Mouse (Mus musculus) liver, embryonic 12.5 days (tissue): ENCODE data around the gene Uqcc3. TPM values are rescaled to one million over a fixed set of nuclear protein-coding genes. Genes with fewer than 3 reads are reported as not detected.
"Not testable (repeated sequence)": the region's sequence is repeated elsewhere in the genome, so short reads cannot be mapped to it uniquely, and the experiment has no call there.

Experiments used
- ATAC-seq: fragments of 200-750 bp; cut with Nextera tagmentation; 2 replicates; pipeline ENCODE4 v1.8.0; 2017; ENCODE audit warnings: moderate number of reproducible peaks, mild to moderate bottlenecking, moderate library complexity
- H3K27ac ChIP-seq: fragments of 300-500 bp; sonication (generic); 2 replicates; pipeline ENCODE4 v1.5.1; 2016; ENCODE audit warnings: mild to moderate bottlenecking
- H3K27me3 ChIP-seq: fragments of 300-500 bp; sonication (generic); replicated peaks from 2 replicates; pipeline ENCODE4 v1.6.1; 2016; ENCODE audit warnings: mild to moderate bottlenecking, moderate library complexity
- H3K36me3 ChIP-seq: fragments of 300-500 bp; sonication (generic); 2 replicates; pipeline ENCODE4 v1.6.1; 2016; ENCODE audit warnings: mild to moderate bottlenecking, moderate library complexity
- H3K4me1 ChIP-seq: fragments of 300-500 bp; sonication (generic); 2 replicates; pipeline ENCODE4 v1.6.1; 2016
- H3K4me2 ChIP-seq: fragments of 300-500 bp; sonication (generic); 2 replicates; pipeline ENCODE4 v1.6.1; 2016; ENCODE audit warnings: mild to moderate bottlenecking, moderate library complexity
- H3K4me3 ChIP-seq: fragments of 300-500 bp; sonication (generic); 2 replicates; pipeline ENCODE4 v1.5.1; 2016; ENCODE audit warnings: mild to moderate bottlenecking, moderate library complexity
- H3K9ac ChIP-seq: fragments of 300-500 bp; sonication (generic); 2 replicates; pipeline ENCODE4 v1.6.1; 2016; ENCODE audit warnings: mild to moderate bottlenecking, moderate library complexity
- H3K9me3 ChIP-seq: fragments of 300-500 bp; sonication (generic); replicated peaks from 2 replicates; pipeline ENCODE4 v1.6.1; 2016; ENCODE audit warnings: mild to moderate bottlenecking, moderate library complexity
- WGBS: fragments of 180-500 bp; shearing (Covaris S2); methylation state at CpG from one replicate; pipeline ENCODE4 v1.1.7; 2016; ENCODE audit not compliant: insufficient replicate concordance; 5-methylcytosine and 5-hydroxymethylcytosine counted together
- polyA plus RNA-seq: library from polyadenylated mRNA; unstranded; fragments of >200 nt; fragmentation: Nextera tagmentation; extraction: Ambion mirVana; gene quantifications from 2 replicates; pipeline ENCODE4 v1.2.1, GENCODE M21; 2016

Gene Uqcc3
- polyA plus RNA-seq, 1 experiment from 2014 or later, result 40.6 TPM

- H3K4me3 ChIP-seq, result no peak overlapping the region
- ATAC-seq, result no peak
- peaks cover 36% of the 10 kb centered on the region for H3K4me1 ChIP-seq
- no peak overlapping the region for H3K9ac ChIP-seq
- 74% methylated on average over 6 of the region's 6 CpGs for WGBS
- no peak overlapping the region for H3K27ac ChIP-seq
- no peak overlapping the region for H3K4me2 ChIP-seq
- H3K9me3 ChIP-seq, result no peaks in the 10 kb centered on the region
- H3K27me3 ChIP-seq, result no peaks in the 10 kb centered on the region
- H3K36me3 ChIP-seq, result peaks cover 49% of the 10 kb centered on the region
These were observed 37.8 kb downstream of the Uqcc3 start for GRCm38 (mm10) chr19:8842961-8843360.

DNA sequence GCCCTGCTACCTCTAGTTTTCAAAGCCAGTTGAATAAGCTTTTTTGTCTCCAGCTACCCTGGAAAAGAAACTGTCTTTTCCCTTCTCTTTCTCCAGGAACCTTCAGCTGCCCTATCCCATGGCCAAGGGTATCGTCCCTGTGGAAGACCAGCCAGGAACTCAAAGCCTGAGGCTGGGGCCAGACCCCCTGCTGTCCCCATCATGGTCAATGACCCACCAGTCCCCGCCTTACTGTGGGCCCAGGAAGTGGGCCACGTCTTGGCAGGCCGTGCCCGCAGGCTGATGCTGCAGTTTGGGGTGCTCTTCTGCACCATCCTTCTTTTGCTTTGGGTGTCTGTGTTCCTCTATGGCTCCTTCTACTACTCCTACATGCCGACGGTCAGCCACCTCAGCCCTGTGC, 39.7 kb downstream of the Uqcc3 start:
- 74% methylated on average over 7 of the region's 7 CpGs for WGBS

GRCm38 (mm10) chr19:8839908-8840791, 40.6 kb downstream of the Uqcc3 start:
- Histone ChIP-seq H3K4me3 (peak overlapping the region; percentile 67), H3K27me3 (no peaks in the 10 kb centered on the region), H3K9me3 (no peaks in the 10 kb centered on the region), H3K27ac (peak overlapping the region; percentile 61), H3K4me2 (peak overlapping the region; percentile 85), H3K4me1 (peaks cover 43% of the 10 kb centered on the region), H3K36me3 (peaks cover 36% of the 10 kb centered on the region), H3K9ac (peak overlapping the region; percentile 78)
- peak; percentile 77 for ATAC-seq
- WGBS, result 25% methylated on average over 29 of the region's 29 CpGs

More for the DNA sequence above, 39.7 kb downstream of the Uqcc3 start:
- Histone ChIP-seq H3K4me2 (peak overlapping the region; percentile 85), H3K27ac (peak overlapping the region; percentile 61; the same call in 1 of the 2 replicates), H3K36me3 (peaks cover 34% of the 10 kb centered on the region), H3K4me1 (peaks cover 43% of the 10 kb centered on the region), H3K9me3 (no peaks in the 10 kb centered on the region), H3K9ac (peak overlapping the region; percentile 78), H3K4me3 (peak overlapping the region; percentile 67), H3K27me3 (no peaks in the 10 kb centered on the region)
- no peak for ATAC-seq

DNA sequence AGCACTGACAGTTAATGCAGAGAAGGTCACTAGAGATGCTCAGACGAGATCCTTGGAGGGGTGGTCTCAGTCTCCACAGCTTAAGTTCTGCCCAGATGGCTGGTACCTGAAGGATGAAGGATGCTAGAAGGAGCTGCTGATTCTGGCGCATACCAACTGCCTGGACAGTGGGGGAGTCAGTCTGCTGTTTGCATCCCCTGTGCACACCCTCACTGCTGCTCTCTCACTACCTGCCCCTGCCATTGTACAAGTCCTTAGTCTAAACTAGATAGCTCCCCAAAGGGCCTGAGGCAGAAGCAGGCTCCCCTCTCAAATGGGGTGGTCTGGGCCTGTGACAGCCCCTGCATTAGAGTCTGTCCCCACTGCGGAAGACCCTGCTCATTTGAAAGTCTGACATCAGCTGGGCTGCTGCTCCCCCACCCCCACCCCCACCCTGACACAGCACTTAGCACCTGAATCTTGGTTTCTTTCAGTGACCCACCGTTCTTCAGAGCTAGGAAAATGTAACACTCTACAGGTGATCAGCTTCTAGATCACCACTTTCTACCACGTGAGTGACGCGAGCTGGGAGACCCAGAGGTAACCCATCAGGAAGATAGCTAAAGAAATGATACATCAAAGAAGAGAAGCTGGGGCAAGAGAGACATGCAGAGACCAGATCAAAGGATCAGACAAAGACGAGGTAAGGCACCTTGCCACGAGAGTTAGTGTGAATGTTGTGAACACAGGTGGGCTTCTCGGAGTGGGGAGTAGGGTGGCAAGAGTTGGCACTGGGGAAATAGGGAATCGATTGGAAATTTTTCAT, 41.4 kb downstream of the Uqcc3 start, which contains the start of gene Gng3:
Gene Gng3, minus strand, starts transcription at position 92 of the 805 bp plus-strand sequence.
- H3K9me3 ChIP-seq, result no peaks in the 10 kb centered on the region
- H3K36me3 ChIP-seq, result peaks cover 41% of the 10 kb centered on the region
- no peak for ATAC-seq
- peak within 1 kb of the TSS; percentile 79 for H3K9ac ChIP-seq
- WGBS, result 78% methylated on average over 11 of the region's 11 CpGs
- peak within 1 kb of the TSS; percentile 92 for H3K27ac ChIP-seq
- peak within 1 kb of the TSS; percentile 93 for H3K4me2 ChIP-seq
- H3K27me3 ChIP-seq, result no peaks in the 10 kb centered on the region
- H3K4me1 ChIP-seq, result peaks cover 43% of the 10 kb centered on the region
- H3K4me3 ChIP-seq, result peak within 1 kb of the TSS; percentile 69

DNA sequence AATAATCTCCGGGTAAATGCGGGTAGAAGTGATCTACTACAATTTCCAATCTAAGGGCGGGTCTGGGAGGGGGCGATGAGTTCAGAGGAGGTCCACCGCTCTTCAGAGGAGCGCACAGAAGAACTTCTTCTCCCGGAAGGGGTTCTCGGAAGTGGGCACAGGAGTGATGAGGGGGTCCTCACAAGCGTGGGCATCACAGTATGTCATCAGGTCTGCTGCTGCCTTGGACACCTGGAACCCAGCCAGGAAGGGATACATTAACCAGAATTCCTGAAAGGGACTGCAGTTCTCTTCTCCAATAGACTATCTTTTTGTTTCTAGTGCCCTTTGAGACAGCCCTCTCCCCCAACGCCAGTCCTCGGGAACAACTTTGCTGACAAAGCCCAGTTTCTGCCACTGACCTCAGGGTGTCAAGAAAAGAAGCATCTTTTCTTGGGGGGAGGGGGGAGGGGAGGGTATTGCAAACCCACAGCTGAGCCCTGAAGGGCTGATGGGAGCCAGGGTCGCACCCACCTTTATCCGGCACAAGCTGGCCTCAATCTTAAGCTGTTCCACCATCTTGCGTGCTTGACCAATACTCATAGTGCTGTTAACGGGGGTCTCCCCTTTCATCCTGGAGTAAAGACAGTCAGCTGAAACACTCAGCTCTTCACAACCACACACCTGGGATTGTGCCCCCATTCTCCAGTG, 42.5 kb downstream of the Uqcc3 start:
- H3K4me3 ChIP-seq, result peak overlapping the region; percentile 69
- peaks cover 49% of the 10 kb centered on the region for H3K36me3 ChIP-seq
- 24% methylated on average over 15 of the region's 15 CpGs for WGBS
- ATAC-seq, result peak; percentile 9; the same call in 1 of the 2 replicates
- peak overlapping the region; percentile 93 for H3K4me2 ChIP-seq
- H3K9me3 ChIP-seq, result no peaks in the 10 kb centered on the region
- H3K27me3 ChIP-seq, result no peaks in the 10 kb centered on the region
- H3K4me1 ChIP-seq, result peaks cover 43% of the 10 kb centered on the region
- H3K27ac ChIP-seq, result peak overlapping the region; percentile 92
- H3K9ac ChIP-seq, result peak overlapping the region; percentile 79

DNA sequence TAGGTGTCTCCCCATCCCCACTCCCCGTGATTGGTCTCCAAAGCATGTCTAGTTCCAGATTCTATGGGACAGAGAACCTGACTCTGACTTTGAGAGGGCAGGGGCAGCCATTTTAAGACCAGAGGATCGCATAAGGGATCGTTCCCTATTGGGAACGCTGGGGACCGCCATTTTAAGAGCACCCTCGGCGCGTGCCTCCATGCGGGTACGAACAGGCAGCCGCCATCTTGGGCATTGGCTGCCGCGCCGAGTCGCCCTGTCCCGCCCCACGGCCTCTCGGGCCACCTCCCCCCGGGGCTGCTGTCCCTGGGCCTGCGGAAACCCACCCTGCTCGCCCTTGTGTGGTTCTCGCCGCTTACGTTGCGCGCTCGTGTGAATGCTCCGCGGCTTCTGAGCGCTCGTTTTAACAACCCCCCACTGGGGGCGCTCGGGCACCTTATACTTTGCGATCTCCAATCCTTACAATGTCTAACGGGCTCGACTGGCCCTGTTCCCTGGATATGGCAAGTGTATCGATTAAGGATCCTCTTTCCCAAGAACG, 43.4 kb downstream of the Uqcc3 start, which contains the start of gene Bscl2:
Gene Bscl2, plus strand, starts transcription at position 217 of the 541 bp plus-strand sequence.
- Histone ChIP-seq H3K4me3 (peak within 1 kb of the TSS; percentile 69), H3K4me2 (peak within 1 kb of the TSS; percentile 93), H3K9me3 (no peaks in the 10 kb centered on the region), H3K27me3 (no peaks in the 10 kb centered on the region), H3K9ac (peak within 1 kb of the TSS; percentile 79), H3K4me1 (peaks cover 43% of the 10 kb centered on the region), H3K36me3 (peaks cover 52% of the 10 kb centered on the region), H3K27ac (peak within 1 kb of the TSS; percentile 92)
- 1% methylated on average over 38 of the region's 38 CpGs for WGBS
- peak; percentile 77 for ATAC-seq

- peaks cover 41% of the 10 kb centered on the region for H3K4me1 ChIP-seq
- not testable (repeated sequence) for H3K4me3 ChIP-seq, H3K9ac ChIP-seq, H3K4me2 ChIP-seq, H3K27me3 ChIP-seq, ATAC-seq, H3K9me3 ChIP-seq
- H3K27ac ChIP-seq, result peak overlapping the region; percentile 92; the same call in 1 of the 2 replicates
- WGBS, result 96% methylated on average over 10 of the region's 10 CpGs
- peaks cover 55% of the 10 kb centered on the region for H3K36me3 ChIP-seq
These were observed 44.4 kb downstream of the Uqcc3 start for GRCm38 (mm10) chr19:8836327-8836726.

GRCm38 (mm10) chr19:8832971-8833370, 47.8 kb downstream of the Uqcc3 start:
- Histone ChIP-seq H3K4me2 (no peak overlapping the region), H3K4me3 (no peak overlapping the region), H3K4me1 (peaks cover 17% of the 10 kb centered on the region), H3K27me3 (no peaks in the 10 kb centered on the region), H3K27ac (no peak overlapping the region), H3K36me3 (peaks cover 85% of the 10 kb centered on the region), H3K9me3 (no peaks in the 10 kb centered on the region), H3K9ac (no peak overlapping the region)
- 88% methylated on average over 4 of the region's 4 CpGs for WGBS
- no peak for ATAC-seq

DNA sequence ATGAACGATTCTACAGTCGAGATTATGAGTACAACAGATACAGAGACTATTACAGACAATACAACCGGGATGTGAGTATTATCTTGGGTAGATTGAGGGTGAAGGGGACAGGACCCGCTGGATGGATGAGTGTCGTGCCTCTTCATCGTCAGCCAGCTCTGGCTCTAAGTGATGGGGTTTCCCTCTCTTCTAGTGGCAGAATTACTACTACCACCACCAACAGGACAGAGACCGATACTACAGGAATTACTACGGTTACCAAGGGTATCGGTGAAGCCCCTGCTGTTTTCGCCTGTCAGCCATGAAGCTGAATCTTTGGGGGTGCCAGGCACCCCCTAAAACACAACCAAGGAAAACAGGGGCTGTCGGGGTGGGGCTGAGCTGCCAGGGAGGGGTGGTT, 49.5 kb downstream of the Uqcc3 start:
- Histone ChIP-seq H3K27me3 (no peaks in the 10 kb centered on the region), H3K4me2 (no peak overlapping the region), H3K4me1 (peaks cover 10% of the 10 kb centered on the region; the same call in 1 of the 2 replicates), H3K36me3 (peaks cover 100% of the 10 kb centered on the region), H3K4me3 (no peak overlapping the region), H3K9me3 (no peaks in the 10 kb centered on the region), H3K9ac (no peak overlapping the region), H3K27ac (no peak overlapping the region)
- WGBS, result 90% methylated on average over 11 of the region's 11 CpGs
- no peak for ATAC-seq

- Histone ChIP-seq H3K9me3 (no peaks in the 10 kb centered on the region), H3K36me3 (peaks cover 100% of the 10 kb centered on the region), H3K9ac (no peak overlapping the region), H3K27me3 (no peaks in the 10 kb centered on the region), H3K27ac (no peak overlapping the region), H3K4me2 (no peak overlapping the region), H3K4me1 (peaks cover 10% of the 10 kb centered on the region; the same call in 1 of the 2 replicates), H3K4me3 (no peak overlapping the region)
- WGBS, result 95% methylated on average over 8 of the region's 8 CpGs
- no peak for ATAC-seq
These were observed 50.1 kb downstream of the Uqcc3 start for GRCm38 (mm10) chr19:8830664-8831063.
